Mouse (Mus musculus) kidney, embryonic 14.5 days (tissue): ENCODE results near the gene Yjefn3. TPM values are rescaled to one million over a fixed set of nuclear protein-coding genes. Genes with fewer than 3 reads are reported as not detected.

Experiments used
- ATAC-seq: fragments of 200-750 bp; cut with Nextera tagmentation; 2 replicates; pipeline ENCODE4 v1.8.0; 2017; ENCODE audit warnings: moderate number of reproducible peaks, mild to moderate bottlenecking, moderate TSS enrichment, moderate library complexity; ENCODE audit not compliant: low FRiP score, low TSS enrichment
- H3K27ac ChIP-seq: fragments of 300-500 bp; sonication (generic); 2 replicates; pipeline ENCODE4 v1.5.1; 2014; ENCODE audit warnings: low read depth, mild to moderate bottlenecking, low read length, moderate library complexity, mixed read lengths
- H3K27me3 ChIP-seq: fragments of 300-500 bp; sonication (generic); 2 replicates; pipeline ENCODE4 v1.6.1; 2014; ENCODE audit warnings: mild to moderate bottlenecking, low read length; ENCODE audit not compliant: control insufficient read depth, insufficient read depth
- H3K36me3 ChIP-seq: fragments of 300-500 bp; sonication (generic); 2 replicates; pipeline ENCODE4 v1.6.1; 2014; ENCODE audit warnings: low read length, mixed read lengths; ENCODE audit not compliant: control insufficient read depth, insufficient read depth
- H3K4me1 ChIP-seq: fragments of 300-500 bp; sonication (generic); 2 replicates; pipeline ENCODE4 v1.6.1; 2014; ENCODE audit warnings: low read length, mixed read lengths; ENCODE audit not compliant: control insufficient read depth, insufficient read depth
- H3K4me2 ChIP-seq: fragments of 300-500 bp; sonication (generic); replicated peaks from 2 replicates; pipeline ENCODE4 v1.6.1; 2014; ENCODE audit warnings: low read depth, mild to moderate bottlenecking, low read length
- H3K4me3 ChIP-seq: fragments of 300-500 bp; sonication (generic); 2 replicates; pipeline ENCODE4 v1.5.1; 2014; ENCODE audit warnings: mild to moderate bottlenecking, low read length
- H3K9ac ChIP-seq: fragments of 300-500 bp; sonication (generic); 2 replicates; pipeline ENCODE4 v1.6.1; 2014; ENCODE audit warnings: low read depth, mild to moderate bottlenecking, low read length, moderate library complexity
- H3K9me3 ChIP-seq: fragments of 300-500 bp; sonication (generic); 2 replicates; pipeline ENCODE4 v1.6.1; 2016; ENCODE audit warnings: low read length; ENCODE audit not compliant: control insufficient read depth
- WGBS: fragments of 180-500 bp; shearing (Covaris S2); extraction: QIAGEN DNeasy Blood & Tissue Kit; methylation state at CpG from one replicate; pipeline ENCODE4 v1.1.7; 2014; 5-methylcytosine and 5-hydroxymethylcytosine counted together
- polyA plus RNA-seq: library from polyadenylated mRNA; unstranded; fragments of >200 nt; fragmentation: Nextera tagmentation; extraction: Ambion mirVana; gene quantifications from 2 replicates; pipeline ENCODE4 v1.2.1, GENCODE M21; 2014

The Yjefn3 gene
- polyA plus RNA-seq, 1 experiment from 2014 or later, result 1.7 TPM

DNA sequence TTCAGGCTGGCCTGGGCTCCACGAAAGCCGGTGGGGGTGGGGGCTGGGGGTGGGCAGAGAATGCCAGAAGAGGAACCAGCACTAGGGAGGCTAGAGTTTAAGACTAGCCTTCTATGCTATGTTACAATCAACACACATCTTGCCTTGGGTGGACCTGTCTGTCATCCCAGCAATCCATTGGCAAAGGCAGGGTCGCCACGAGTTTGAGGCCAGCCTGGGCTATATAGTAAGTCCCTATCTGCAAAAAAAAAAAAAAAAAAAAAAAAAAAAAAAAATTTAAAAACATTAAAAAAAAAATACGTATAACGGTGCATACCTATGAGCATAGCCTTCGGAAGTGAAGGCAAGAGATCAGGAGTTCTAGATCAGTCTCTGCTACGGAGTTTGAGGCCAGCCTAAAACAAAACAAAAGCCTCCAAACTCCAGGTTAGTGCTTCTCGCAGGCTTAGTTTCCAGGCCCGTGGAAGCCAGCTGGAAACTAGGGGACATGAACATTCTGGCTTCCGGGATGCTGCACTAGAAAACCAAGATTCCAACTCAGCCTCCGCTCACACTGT lies 1.5 kb downstream of the Yjefn3 start:
- H3K4me3 ChIP-seq, result peak overlapping the region; percentile 69
- peak overlapping the region; percentile 93 for H3K4me2 ChIP-seq
- H3K27ac ChIP-seq, result peak overlapping the region; percentile 93
- no peaks in the 10 kb centered on the region for H3K9me3 ChIP-seq
- no peak for ATAC-seq
- peaks cover 6% of the 10 kb centered on the region; the same call in 1 of the 2 replicates for H3K36me3 ChIP-seq
- H3K4me1 ChIP-seq, result peaks cover 18% of the 10 kb centered on the region; the same call in 1 of the 2 replicates
- WGBS, result 17% methylated on average over 12 of the region's 12 CpGs
- H3K27me3 ChIP-seq, result no peaks in the 10 kb centered on the region
- H3K9ac ChIP-seq, result peak overlapping the region; percentile 80

DNA sequence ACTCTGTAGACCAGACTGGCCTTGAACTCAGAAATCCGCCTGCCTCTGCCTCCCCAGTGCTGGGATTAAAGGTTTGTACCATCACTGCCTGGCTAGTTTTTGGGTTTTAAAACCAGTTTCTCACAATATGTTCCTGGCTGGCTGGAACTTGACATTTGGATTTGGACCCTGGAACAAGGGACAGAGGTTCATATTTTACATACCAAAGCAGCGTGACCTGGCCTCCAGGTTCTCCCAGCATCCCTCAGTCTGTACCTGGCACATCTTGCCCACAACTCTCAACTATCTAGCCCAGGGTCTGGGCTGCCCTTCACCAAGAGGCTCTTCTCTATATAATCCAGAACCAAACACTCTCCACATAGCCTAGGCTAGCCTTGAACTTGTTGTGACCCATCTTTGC lies 2.6 kb downstream of the Yjefn3 start:
- Histone ChIP-seq H3K27me3 (no peaks in the 10 kb centered on the region), H3K4me2 (no peak overlapping the region), H3K36me3 (peaks cover 9% of the 10 kb centered on the region; the same call in 1 of the 2 replicates), H3K4me1 (peaks cover 18% of the 10 kb centered on the region; the same call in 1 of the 2 replicates), H3K4me3 (no peak overlapping the region), H3K9ac (no peak overlapping the region), H3K9me3 (no peaks in the 10 kb centered on the region), H3K27ac (no peak overlapping the region)
- 94% methylated on average over 2 of the region's 2 CpGs for WGBS
- no peak for ATAC-seq

DNA sequence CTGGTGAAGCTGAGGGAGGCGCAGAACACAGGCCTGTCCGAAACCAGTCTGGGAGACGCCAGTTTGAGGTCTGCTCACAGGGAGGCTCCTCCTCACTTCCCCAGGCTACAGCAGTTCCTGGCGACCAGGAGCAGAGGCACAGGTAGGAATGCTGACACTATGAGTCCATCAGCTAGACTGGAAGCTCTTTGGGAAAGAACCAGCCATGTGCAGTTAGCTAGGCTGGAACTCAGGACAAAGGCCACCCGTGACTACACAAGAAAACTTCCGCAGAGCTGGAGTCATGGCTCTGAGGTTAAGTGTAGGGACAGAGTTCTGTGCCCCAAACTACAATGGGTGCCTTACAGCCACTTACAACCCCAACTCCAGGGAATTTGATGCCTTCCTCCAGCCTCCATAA lies 4.7 kb downstream of the Yjefn3 start:
- H3K9me3 ChIP-seq, result no peaks in the 10 kb centered on the region
- no peak overlapping the region for H3K4me2 ChIP-seq
- no peak overlapping the region for H3K9ac ChIP-seq
- H3K27ac ChIP-seq, result no peak overlapping the region
- H3K36me3 ChIP-seq, result peaks cover 19% of the 10 kb centered on the region; the same call in 1 of the 2 replicates
- no peak for ATAC-seq
- H3K27me3 ChIP-seq, result no peaks in the 10 kb centered on the region
- H3K4me1 ChIP-seq, result peaks cover 15% of the 10 kb centered on the region; the same call in 1 of the 2 replicates
- 81% methylated on average over 6 of the region's 6 CpGs for WGBS
- no peak overlapping the region for H3K4me3 ChIP-seq

DNA sequence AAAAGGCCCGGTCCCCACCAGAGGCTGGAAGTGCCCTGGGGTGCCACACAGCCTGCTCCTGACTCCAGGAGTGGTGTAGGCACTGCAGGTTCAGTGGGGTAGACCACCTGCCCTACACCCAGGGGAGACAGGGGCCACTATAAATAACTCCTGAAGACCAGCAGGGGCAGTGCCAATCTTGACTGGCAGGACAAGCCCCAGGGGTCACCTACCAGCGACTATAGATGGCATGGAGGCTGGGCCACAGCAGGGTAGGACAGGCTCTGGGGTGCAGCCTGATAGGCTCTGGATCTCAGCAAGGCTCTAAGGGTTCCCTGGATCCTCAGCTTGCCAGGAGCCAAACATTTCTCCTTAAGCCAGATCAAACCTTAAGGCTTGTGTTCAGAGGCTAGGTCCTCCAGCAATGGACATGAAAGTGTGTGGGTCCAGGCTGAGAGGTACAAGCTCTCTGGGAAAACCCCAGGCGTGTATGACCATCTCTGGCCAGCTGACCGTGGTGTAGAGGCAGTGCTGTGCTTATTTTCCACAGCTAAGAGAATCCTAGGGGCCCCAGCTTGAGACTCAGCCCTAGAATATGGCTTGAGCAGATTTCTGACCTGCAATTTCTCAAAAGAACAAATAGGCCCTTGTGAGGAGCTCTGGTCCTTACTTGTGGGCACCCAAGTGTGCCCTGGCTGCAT lies 6.6 kb downstream of the Yjefn3 start:
- Histone ChIP-seq H3K4me3 (no peak overlapping the region), H3K4me1 (peaks cover 9% of the 10 kb centered on the region; the same call in 1 of the 2 replicates), H3K27me3 (0 out of 2 replicates have a peak, but pooled peaks cover under 1% of the 10 kb centered on the region), H3K36me3 (peaks cover 19% of the 10 kb centered on the region; the same call in 1 of the 2 replicates), H3K9me3 (no peaks in the 10 kb centered on the region), H3K4me2 (no peak overlapping the region), H3K27ac (no peak overlapping the region), H3K9ac (no peak overlapping the region)
- no peak for ATAC-seq
- 74% methylated on average over 4 of the region's 4 CpGs for whole genome bisulfite sequencing

DNA sequence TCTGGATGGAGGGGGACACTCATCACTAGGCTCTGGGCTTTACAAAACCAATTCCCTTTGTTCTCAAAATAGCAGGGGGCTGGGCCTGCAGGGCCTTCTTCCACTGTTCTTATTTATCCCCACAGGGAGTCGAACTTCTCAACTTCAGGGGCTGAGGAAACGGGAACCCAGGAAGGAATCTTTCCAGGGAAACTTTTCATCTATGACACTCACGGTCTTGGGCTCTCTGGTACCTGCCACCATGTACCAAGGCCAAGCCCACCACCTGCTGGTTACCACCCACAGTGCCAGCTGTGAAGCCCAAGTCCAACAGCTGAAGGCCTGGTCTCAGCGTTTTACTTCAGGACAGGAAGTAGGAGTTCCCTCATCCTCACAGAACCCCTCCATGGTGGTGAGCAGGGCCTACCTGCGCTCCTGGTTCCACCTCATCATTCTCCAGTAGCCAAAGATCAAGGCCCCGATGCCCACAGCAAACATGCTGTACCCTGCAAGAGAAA lies 7.6 kb downstream of the Yjefn3 start:
- no peak for ATAC-seq
- H3K9me3 ChIP-seq, result no peaks in the 10 kb centered on the region
- peaks cover 19% of the 10 kb centered on the region; the same call in 1 of the 2 replicates for H3K36me3 ChIP-seq

DNA sequence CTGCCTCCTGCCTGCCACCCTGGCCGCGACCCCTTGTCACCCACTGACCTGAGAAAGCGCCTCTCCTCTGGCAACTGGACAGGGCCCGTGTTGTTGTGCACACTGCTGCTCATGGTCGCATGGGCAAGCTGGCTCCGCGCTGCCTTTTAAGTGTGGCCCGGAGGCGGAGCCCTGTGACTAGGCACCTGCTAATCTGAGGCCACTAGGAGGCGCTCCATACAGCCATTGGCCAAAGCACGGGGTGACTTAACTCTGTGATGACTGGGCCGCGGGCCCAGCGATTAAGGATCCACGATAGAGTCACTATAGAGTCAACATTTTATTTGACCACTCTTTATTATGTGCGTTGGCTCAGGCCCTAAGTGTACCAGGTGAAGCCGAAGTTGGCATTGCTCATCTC lies 8.6 kb downstream of the Yjefn3 start:
- Histone ChIP-seq H3K9me3 (no peaks in the 10 kb centered on the region), H3K27me3 (peaks cover 21% of the 10 kb centered on the region), H3K27ac (no peak overlapping the region), H3K4me3 (no peak overlapping the region), H3K4me1 (peaks cover 6% of the 10 kb centered on the region; the same call in 1 of the 2 replicates), H3K9ac (no peak overlapping the region), H3K36me3 (peaks cover 19% of the 10 kb centered on the region; the same call in 1 of the 2 replicates), H3K4me2 (no peak overlapping the region)
- ATAC-seq, result no peak
- 43% methylated on average over 17 of the region's 17 CpGs for WGBS

More for the DNA sequence above, 7.6 kb downstream of the Yjefn3 start:
- Histone ChIP-seq H3K9ac (no peak overlapping the region), H3K4me3 (no peak overlapping the region), H3K4me2 (no peak overlapping the region), H3K27me3 (peaks cover 11% of the 10 kb centered on the region), H3K27ac (no peak overlapping the region), H3K4me1 (no peaks in the 10 kb centered on the region)
- 58% methylated on average over 6 of the region's 6 CpGs for whole genome bisulfite sequencing

DNA sequence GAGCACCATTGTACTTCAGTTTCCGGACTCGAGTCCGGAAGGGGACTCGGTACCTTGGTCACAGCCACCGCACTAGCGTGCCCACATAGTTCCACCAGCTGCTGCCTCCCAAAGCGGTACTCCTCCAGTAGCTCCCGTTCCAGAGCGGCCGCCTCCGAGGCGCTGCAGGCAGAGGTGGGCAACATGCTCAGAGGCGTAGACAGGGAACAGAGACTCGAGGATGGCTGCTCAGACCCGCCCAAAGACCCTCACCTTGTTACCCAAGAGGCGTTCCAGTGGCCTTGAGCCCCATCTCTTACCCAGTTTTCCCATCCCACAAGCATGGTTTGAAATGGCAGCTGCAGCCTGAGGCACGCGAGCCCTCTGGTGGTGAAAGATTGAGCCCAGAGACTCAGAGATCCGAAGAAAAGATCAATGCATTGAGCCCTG lies 11.7 kb downstream of the Yjefn3 start:
- H3K9me3 ChIP-seq, result no peaks in the 10 kb centered on the region
- WGBS, result 39% methylated on average over 19 of the region's 19 CpGs
- ATAC-seq, result no peak
- H3K4me1 ChIP-seq, result peaks cover 22% of the 10 kb centered on the region
- peaks cover 51% of the 10 kb centered on the region for H3K27me3 ChIP-seq
- no peak overlapping the region for H3K27ac ChIP-seq
- H3K4me2 ChIP-seq, result no peak overlapping the region
- no peak overlapping the region for H3K4me3 ChIP-seq
- peaks cover 13% of the 10 kb centered on the region; the same call in 1 of the 2 replicates for H3K36me3 ChIP-seq
- H3K9ac ChIP-seq, result no peak overlapping the region

DNA sequence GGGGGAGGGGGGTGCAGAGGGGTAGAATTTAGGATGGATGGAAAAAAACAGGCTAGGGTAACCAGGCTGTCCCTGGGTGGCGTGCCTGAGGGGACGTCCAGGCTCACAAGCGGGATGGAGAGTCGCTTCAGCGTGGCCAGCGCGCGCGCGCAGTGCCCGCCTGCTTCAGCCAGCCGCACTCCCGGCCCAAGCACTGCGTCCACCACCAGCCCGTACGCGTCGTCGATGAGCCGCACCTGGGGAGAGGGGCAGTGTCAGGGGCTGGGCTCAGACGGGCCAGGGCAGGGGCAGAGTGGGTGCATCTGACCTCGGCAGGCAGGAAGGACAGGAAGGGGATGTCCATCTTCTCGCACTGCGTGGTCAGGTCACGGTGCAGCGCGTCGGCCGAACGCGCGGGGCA lies 13.6 kb downstream of the Yjefn3 start:
- 3% methylated on average over 32 of the region's 32 CpGs for WGBS
- Histone ChIP-seq H3K27me3 (peaks cover 70% of the 10 kb centered on the region), H3K4me1 (peaks cover 22% of the 10 kb centered on the region), H3K27ac (no peak overlapping the region), H3K4me2 (peak overlapping the region; percentile 38), H3K4me3 (peak overlapping the region; percentile 31), H3K9ac (no peak overlapping the region), H3K9me3 (no peaks in the 10 kb centered on the region), H3K36me3 (peaks cover 5% of the 10 kb centered on the region; the same call in 1 of the 2 replicates)
- 0 out of 2 replicates have a peak, but pooled peaks have one; percentile 17 for ATAC-seq
